In the genomic region with DNA sequence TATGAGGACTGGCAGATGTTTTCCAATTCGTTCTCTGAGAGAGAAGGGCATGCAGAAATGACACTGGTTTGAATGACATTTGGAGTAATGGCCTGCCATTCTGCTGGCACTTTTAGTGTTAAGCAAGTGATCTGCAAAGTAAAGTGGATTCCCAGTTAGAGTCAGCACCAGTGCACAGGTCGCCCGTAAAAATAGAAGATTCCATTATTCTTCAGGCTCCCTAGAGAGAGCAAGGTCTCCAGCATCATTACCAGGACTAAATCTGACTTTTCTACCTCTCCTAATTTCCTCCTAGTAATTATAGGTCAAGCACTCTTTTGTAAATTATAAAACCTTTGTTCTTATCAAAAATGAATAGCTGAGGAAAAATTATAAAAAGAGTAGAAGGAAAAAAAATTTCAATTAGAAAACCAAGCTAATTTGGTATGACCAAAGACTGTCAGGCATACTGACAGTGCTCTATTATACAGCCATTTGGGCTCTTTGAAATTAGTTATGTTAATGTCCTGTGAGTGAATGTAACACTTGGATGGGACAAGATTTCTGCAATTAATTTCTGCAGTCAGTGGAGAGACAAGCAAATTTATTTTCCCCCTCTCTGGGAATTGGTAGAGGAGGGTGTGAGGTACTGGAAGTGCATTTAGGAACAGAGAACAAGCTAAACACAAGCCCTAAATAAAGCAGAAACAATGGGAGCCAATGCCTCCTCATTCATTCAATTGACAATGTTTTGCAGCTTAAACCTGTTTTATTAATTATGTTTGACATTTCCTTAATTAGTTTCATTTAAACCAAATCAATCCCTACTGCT, we compare ENCODE assay signal across 11 mouse cellular contexts.
DNase-seq lines count a peak whose midpoint lies in the region; ATAC-seq lines count a peak whose summit lies in the region.
"Had no signal": no experiment of that assay in that cellular context is flagged by ENCODE, and none has a peak within 500 bp of the region (broad histone marks: within the 10 kb centered on the region; RNA-seq: fewer than 3 reads in every experiment).

No protein-coding gene starts in this region.

- WGBS in midbrain, embryonic 11.5 days, result 62% methylated on average over 3 of the region's 3 CpGs
- 64% methylated on average over 3 of the region's 3 CpGs for WGBS in midbrain, embryonic 10.5 days
- 22% methylated on average over 3 of the region's 3 CpGs for WGBS in hindbrain, embryonic 13.5 days
- 30% methylated on average over 3 of the region's 3 CpGs for WGBS in midbrain, embryonic 15.5 days

- H3K4me2 ChIP-seq in midbrain, embryonic 11.5 days, result no peak overlapping the region
- H3K4me2 ChIP-seq in hindbrain, embryonic 13.5 days, result no peak overlapping the region
- peak overlapping the region; percentile 11; the same call in 1 of the 2 replicates for H3K4me2 ChIP-seq in midbrain, embryonic 15.5 days
- H3K4me2 ChIP-seq: lung, embryonic 14.5 days had no signal

- no peaks in the 10 kb centered on the region for H3K9me3 ChIP-seq in midbrain, embryonic 11.5 days (ENCODE audit: control insufficient read depth, low read length)
- H3K9me3 ChIP-seq in midbrain, embryonic 10.5 days (replicated peaks), result no peaks in the 10 kb centered on the region
- no peaks in the 10 kb centered on the region for H3K9me3 ChIP-seq in hindbrain, embryonic 13.5 days
- no peaks in the 10 kb centered on the region for H3K9me3 ChIP-seq in midbrain, embryonic 15.5 days

- no peaks in the 10 kb centered on the region for H3K4me1 ChIP-seq in midbrain, embryonic 11.5 days (ENCODE audit: control insufficient read depth, insufficient read depth, low read length)
- H3K4me1 ChIP-seq in midbrain, embryonic 10.5 days, result no peaks in the 10 kb centered on the region
- peaks cover 10% of the 10 kb centered on the region for H3K4me1 ChIP-seq in hindbrain, embryonic 13.5 days (replicated peaks)
- H3K4me1 ChIP-seq in midbrain, embryonic 15.5 days, result 0 out of 2 replicates have a peak, but pooled peaks cover 3% of the 10 kb centered on the region

- no peak overlapping the region for H3K9ac ChIP-seq in midbrain, embryonic 11.5 days (ENCODE audit: low read length)
- no peak overlapping the region for H3K9ac ChIP-seq in hindbrain, embryonic 13.5 days
- no peak overlapping the region for H3K9ac ChIP-seq in midbrain, embryonic 15.5 days
- H3K9ac ChIP-seq: lung, embryonic 14.5 days had no signal

- no peaks in the 10 kb centered on the region for H3K27me3 ChIP-seq in midbrain, embryonic 11.5 days (ENCODE audit: control insufficient read depth, insufficient read depth, low read length)
- H3K27me3 ChIP-seq in midbrain, embryonic 10.5 days (ENCODE audit: low read depth, poor library complexity, severe bottlenecking), result no peaks in the 10 kb centered on the region
- no peaks in the 10 kb centered on the region for H3K27me3 ChIP-seq in hindbrain, embryonic 13.5 days
- H3K27me3 ChIP-seq in midbrain, embryonic 15.5 days (replicated peaks), result no peaks in the 10 kb centered on the region

- H3K36me3 ChIP-seq in midbrain, embryonic 11.5 days (ENCODE audit: control insufficient read depth, insufficient read depth, low read length), result no peaks in the 10 kb centered on the region
- no peaks in the 10 kb centered on the region for H3K36me3 ChIP-seq in midbrain, embryonic 10.5 days
- no peaks in the 10 kb centered on the region for H3K36me3 ChIP-seq in hindbrain, embryonic 13.5 days
- no peaks in the 10 kb centered on the region for H3K36me3 ChIP-seq in midbrain, embryonic 15.5 days (replicated peaks)

- no peak for DNase-seq in midbrain, embryonic 11.5 days (ENCODE audit: low spot score, missing footprints)
- no peak for DNase-seq in midbrain, embryonic 10.5 days (ENCODE audit: low spot score)
- no peak for DNase-seq in thymus, postnatal 0 days (ENCODE audit: low spot score)
- no peak for DNase-seq in heart, adult 11 months
- DNase-seq in left cerebral cortex, adult 9 months (ENCODE audit: low spot score in 2 of 2), result no peak
- DNase-seq: cerebellum, adult 8-10 months; kidney, adult 8-10 months; kidney, postnatal 36 days; lung, embryonic 14.5 days had no signal

- no peak overlapping the region for H3K4me3 ChIP-seq in midbrain, embryonic 11.5 days (ENCODE audit: low read depth, low read length)
- no peak overlapping the region for H3K4me3 ChIP-seq in midbrain, embryonic 10.5 days
- no peak overlapping the region for H3K4me3 ChIP-seq in hindbrain, embryonic 13.5 days
- no peak overlapping the region for H3K4me3 ChIP-seq in midbrain, embryonic 15.5 days

- peak; percentile 52; the same call in 1 of the 2 replicates for ATAC-seq in midbrain, embryonic 11.5 days (ENCODE audit: low FRiP score)
- peak; percentile 91 for ATAC-seq in hindbrain, embryonic 13.5 days (ENCODE audit: low FRiP score)
- ATAC-seq in midbrain, embryonic 15.5 days (replicated peaks), result peak; percentile 83

- no peak overlapping the region for H3K27ac ChIP-seq in midbrain, embryonic 11.5 days (ENCODE audit: low read depth, low read length)
- no peak overlapping the region for H3K27ac ChIP-seq in midbrain, embryonic 10.5 days (replicated peaks)
- peak overlapping the region; percentile 55; the same call in 1 of the 2 replicates for H3K27ac ChIP-seq in hindbrain, embryonic 13.5 days
- peak overlapping the region; percentile 42; the same call in 1 of the 2 replicates for H3K27ac ChIP-seq in midbrain, embryonic 15.5 days

Comparison
In these comparisons a context has a peak if more than half of its experiments do, and no peak if none do; other contexts are left out.
1. H3K27ac ChIP-seq: peak in hindbrain, embryonic 13.5 days (single experiment) and midbrain, embryonic 15.5 days (single experiment); none in midbrain, embryonic 11.5 days (single experiment) and midbrain, embryonic 10.5 days (single experiment).
2. Peak in every context shown above with its lines, with median percentiles within 50 percentile points of each other: ATAC-seq.